Mouse (Mus musculus) brown adipose tissue, adult 24 weeks (tissue): ENCODE results near the gene Pigo. TPM values are rescaled to one million over a fixed set of nuclear protein-coding genes. Genes with fewer than 3 reads are reported as not detected.

ENCODE experiments used
- H3K27ac ChIP-seq: fragments of 200-500 bp; replicated peaks from 2 replicates; pipeline ENCODE4 v1.5.1; 2012; ENCODE audit warnings: low read depth, mild to moderate bottlenecking, low read length
- H3K4me1 ChIP-seq: fragments of 200-500 bp; 2 replicates; pipeline ENCODE4 v1.6.1; 2012; ENCODE audit warnings: low read length, mixed read lengths; ENCODE audit not compliant: control insufficient read depth, insufficient read depth, insufficient read length
- H3K4me3 ChIP-seq: fragments of 200-500 bp; 2 replicates; pipeline ENCODE4 v1.5.1; 2012; ENCODE audit warnings: low read depth, mild to moderate bottlenecking, low read length, moderate library complexity; ENCODE audit not compliant: insufficient read depth
- polyA plus RNA-seq: library from polyadenylated mRNA; stranded (reverse); fragments of >200 nt; gene quantifications from 2 replicates; pipeline ENCODE4 v1.2.4, GENCODE M21; 2012; ENCODE audit not compliant: missing spikeins, insufficient read depth, insufficient read length

Pigo gene
- polyA plus RNA-seq = 11.1 and 12.4 TPM in 2 replicates

DNA sequence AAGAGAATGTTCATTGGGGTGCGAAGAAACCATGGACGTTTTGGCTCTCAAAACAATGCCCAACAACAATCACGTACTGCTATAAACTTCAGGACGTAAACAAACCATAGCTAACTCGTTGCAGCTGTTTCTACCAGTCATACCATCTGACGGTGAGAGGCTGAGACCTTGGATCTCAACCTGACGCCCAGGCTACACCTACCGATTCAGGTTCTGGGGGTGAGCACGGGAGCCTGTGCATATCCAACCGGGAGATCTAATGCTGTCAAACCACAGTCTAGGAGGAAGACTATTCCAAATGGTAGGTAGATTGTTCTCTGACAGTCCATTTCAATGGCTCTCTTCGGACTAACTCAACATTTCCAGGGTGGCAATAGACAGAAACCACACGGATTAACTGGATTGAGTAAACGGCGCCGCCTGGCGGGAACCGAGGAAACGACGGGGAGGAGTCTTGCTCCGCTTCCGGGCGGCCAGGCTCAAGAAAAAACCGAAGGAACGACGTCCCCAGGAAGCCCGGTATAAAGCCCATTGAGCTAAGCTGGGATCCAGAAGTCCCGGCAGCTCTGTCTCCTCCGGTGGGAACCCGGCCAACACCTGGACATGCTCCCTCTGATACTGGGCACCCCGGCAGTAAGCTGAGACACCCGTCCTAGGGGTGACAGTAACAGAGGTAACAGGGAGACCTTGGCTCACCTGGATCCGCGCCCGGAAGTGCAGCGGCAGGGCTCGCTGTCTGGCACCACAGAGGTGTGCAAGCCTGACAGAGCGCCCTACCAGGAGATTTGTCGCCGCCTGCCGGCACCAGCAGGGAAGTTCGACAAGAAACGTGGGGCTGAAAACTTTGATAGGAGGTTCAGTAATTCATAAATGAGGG, at the start of gene Pigo:
TSS of gene Pigo (minus strand) at position 736 of the 877 bp plus-strand sequence.
- Histone ChIP-seq H3K4me3 (peak within 1 kb of the TSS; percentile 89), H3K4me1 (peaks cover 6% of the 10 kb centered on the region; the same call in 1 of the 2 replicates), H3K27ac (peak within 1 kb of the TSS; percentile 92)

DNA sequence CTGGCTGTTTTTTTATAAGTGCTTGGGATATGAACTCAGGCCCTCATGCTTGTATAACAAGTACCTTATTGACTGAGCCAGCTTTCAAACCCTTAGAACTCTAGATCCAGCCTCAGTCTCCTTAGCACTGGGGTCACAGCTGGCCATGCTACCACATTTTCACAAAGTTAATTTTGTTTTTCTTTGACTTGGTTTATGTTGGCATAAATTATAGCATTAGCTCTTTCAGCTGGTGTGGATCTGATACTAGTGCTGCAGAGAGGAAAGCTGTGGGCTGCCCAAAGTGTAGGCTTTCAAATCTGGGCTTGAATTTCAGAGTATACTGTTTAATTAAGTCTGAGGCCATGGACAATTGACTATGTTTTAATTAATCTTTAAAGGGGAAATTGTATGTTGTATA, 49.3 kb upstream of the Pigo start:
- H3K27ac ChIP-seq = no peak overlapping the region
- H3K4me3 ChIP-seq = no peak overlapping the region
- no peaks in the 10 kb centered on the region for H3K4me1 ChIP-seq

DNA sequence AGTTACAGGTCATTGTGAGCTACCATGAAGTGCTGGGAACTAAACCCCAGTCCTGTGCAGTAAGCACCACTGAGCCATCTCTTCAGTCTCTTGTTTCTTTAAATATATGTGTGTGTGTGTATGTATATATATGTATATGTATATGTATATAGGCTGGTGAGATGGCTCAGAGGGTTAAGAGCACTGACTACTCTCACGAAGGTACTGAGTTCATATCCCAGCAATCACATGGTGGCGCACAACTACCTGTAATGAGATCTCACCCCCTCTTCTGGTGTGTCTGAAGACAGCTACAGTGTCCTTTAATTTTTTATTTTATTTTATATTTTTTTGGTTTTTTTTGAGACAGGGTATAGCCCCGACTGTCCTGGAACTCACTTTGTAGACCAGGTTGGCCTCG, 39.9 kb upstream of the Pigo start:
- Histone ChIP-seq H3K27ac (no peak overlapping the region), H3K4me1 (no peaks in the 10 kb centered on the region), H3K4me3 (no peak overlapping the region)

DNA sequence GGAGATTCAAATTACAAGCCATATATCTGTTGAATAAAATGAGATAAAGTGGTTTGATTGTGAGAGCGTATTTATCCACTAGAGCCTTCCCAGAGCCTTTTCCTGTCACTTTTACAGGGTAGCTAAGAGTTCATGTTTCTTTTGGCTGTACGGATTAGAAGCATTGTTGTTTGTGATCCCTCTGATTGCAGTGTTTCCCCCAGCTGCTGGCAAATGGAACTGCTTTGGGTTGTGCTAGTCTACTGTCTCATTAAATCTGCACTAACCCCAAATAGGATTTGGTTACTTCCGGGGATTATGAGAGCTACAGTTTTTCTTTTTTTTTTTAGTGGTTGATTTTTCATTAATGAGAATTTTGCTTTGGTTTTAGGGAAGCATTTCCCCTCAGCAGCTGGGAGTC, 34.7 kb upstream of the Pigo start:
- Histone ChIP-seq H3K4me3 (no peak overlapping the region), H3K27ac (no peak overlapping the region), H3K4me1 (no peaks in the 10 kb centered on the region)

DNA sequence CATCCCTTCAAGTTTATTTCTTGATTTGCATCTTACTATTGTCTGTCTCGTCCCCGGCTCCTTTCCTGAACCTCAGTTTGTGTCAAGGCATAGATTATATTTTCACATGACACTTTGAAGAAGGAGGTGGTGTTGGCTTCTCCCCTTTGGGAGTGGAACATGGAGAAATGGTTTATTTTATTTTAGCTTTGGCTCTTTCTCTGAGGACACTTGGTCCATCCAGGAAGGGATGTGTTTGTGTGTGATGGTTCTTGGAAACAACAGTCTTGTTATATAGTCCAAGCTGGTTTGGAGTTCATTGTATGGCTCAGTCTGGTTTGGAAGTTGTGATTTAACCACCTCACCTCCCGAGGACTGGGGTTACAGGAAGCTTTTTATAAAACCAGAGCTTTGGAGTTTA, 34.1 kb upstream of the Pigo start:
- Histone ChIP-seq H3K4me1 (no peaks in the 10 kb centered on the region), H3K4me3 (peak overlapping the region; percentile 79), H3K27ac (no peak overlapping the region)

DNA sequence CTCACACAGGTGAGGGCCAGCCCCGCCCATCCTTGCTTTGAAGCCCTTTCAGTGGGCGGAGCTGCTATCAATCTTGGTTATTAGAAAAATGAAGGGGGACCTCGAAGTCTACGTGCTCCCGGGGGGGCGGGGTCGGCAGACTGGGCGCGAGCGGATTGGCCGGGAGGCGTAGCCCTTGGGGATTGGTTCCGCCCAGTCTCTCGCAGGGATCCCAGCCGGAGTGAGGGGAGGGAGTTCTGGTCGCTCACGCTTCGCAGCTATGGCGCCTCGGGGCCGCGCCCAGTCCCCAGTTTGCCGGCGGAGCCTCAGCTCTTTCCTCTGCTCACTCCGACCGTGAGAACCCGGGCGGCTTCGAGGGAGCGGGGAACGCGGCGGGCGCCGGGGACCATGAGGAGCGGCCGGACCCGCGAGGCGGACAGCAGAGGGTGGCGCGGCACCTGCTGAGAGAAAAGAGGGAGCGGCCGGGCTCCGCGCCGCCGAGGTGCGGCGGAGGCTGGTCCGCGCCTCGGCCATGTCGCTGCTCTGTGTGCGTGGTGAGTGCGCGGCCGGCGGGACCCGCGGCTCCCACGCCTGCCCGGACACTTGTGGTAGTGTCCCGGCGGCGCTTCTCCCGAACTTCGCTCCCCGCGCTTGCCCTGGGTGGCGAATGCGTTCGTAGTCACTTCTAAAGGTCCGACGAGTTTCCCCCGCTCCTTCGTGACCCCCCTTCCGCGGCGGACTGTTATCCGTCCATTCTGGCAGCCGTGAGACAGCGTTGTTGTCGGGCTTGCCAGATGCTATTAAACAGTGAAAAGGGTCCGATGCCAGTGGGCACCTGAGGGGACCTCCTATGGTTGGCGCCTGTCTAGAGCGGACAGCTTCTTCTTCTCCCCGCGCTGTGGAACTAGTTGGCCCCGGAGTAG, 33.4 kb upstream of the Pigo start, which contains the start of gene Unc13b:
TSS of gene Unc13b (plus strand) at position 201 of the 902 bp plus-strand sequence.
- H3K27ac ChIP-seq = peak within 1 kb of the TSS; percentile 40; the same call in 1 of the 2 replicates
- no peaks in the 10 kb centered on the region for H3K4me1 ChIP-seq

DNA sequence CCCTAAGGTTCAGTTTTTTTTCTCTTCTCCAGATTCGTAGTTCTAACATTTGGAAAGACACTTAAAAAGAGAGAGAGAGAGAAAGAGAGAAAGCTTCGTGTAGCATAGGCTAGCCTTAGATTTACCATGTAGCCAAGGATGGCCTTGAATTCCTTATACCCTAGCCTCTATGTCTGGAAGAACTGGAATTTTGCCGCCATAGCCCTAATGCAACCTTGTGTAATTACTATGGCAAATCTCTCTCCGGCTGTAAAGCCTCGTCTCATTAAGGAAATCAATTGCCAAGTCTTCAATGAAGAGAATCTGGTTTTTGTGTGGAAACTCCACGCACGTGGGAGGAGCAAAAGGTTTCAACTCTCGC, 32.8 kb upstream of the Pigo start:
- Histone ChIP-seq H3K4me1 (no peaks in the 10 kb centered on the region), H3K4me3 (peak overlapping the region; percentile 79), H3K27ac (no peak overlapping the region)

More for the DNA sequence above, 33.4 kb upstream of the Pigo start, which contains the start of gene Unc13b:
- H3K4me3 ChIP-seq = peak within 1 kb of the TSS; percentile 79

DNA sequence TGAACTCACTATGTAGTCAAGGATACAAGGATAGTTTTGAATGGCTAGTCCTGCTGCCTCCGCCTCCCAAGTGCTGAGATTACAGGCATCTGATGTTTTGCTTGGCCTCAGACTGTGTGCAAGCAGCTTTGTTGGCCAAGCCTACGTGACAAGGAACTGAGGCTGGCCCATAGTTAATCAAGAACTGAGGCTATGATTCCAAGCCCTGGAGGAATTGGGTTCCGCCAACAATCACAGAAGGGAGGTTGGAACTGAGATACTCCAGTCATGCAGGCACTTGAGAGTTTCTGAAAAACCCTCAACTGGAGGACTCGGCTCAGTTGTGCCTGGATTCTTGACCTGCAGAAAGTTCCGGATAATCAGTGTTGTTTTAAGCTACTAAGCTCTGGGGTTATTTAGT, 32.0 kb upstream of the Pigo start:
- no peak overlapping the region for H3K4me3 ChIP-seq
- H3K4me1 ChIP-seq = no peaks in the 10 kb centered on the region
- no peak overlapping the region for H3K27ac ChIP-seq

DNA sequence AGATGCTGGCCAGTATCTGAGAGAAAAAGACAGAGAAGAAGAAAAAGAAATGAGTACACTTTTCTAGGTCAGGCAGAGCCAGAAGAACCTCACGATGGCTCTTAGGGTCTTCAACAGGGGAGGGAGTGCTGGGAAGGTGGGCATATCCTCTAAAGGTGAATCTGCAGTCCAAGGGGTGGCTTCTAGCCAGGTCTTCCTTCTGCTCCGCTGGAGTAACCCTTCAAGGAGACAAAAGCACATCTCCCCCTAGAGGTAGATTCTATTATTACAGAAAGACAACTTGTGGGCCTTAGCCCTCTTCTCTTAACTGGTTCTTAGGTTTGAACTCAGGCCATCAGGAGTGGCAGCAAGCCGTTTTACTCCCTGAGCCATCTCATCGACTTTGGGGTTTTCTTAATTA, 27.0 kb upstream of the Pigo start:
- Histone ChIP-seq H3K27ac (no peak overlapping the region), H3K4me3 (no peak overlapping the region), H3K4me1 (no peaks in the 10 kb centered on the region)

DNA sequence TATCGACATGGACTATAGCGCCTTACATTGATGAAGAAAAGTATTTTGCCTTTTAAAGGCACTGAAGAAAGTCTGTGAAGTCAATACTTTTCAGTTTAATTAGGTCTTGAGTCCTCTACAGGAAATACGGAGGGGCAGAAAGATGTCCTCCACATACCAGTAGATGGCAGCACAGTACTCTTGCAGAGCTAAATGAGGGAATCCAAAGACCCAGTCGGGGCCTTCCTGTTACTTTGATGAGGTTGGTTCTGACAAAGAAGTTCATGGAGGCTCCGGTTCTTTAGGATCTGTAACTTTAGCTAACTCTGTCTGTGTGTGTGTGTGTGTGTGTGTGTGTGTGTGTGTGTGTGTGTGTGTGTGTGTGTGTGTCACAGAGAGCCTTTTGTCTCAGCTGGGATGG, 21.6 kb upstream of the Pigo start:
- no peak overlapping the region for H3K4me3 ChIP-seq
- peaks cover 10% of the 10 kb centered on the region for H3K4me1 ChIP-seq
- no peak overlapping the region for H3K27ac ChIP-seq

DNA sequence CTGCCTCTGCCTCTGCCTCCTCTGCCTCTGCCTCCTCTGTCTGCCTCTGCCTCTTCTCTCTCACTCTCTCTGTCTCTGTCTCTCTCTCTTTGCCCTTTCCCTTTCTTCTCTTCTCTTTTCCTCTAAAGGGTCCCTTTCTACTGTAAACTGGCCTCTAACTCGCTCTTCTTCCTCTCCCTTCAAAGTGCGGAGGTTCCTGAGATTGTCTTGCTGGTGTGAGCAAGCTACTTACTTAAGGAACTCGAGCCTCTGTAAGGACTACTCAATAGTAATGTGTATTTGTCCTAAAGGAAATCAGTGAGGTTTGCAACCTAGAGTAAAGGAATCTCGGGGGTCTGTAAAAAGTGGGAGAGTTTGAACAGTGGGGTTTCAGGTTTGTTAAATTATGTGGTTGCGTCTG, 21.0 kb upstream of the Pigo start:
- peaks cover 10% of the 10 kb centered on the region for H3K4me1 ChIP-seq
- H3K4me3 ChIP-seq = peak overlapping the region; percentile 44
- H3K27ac ChIP-seq = peak overlapping the region; percentile 88

DNA sequence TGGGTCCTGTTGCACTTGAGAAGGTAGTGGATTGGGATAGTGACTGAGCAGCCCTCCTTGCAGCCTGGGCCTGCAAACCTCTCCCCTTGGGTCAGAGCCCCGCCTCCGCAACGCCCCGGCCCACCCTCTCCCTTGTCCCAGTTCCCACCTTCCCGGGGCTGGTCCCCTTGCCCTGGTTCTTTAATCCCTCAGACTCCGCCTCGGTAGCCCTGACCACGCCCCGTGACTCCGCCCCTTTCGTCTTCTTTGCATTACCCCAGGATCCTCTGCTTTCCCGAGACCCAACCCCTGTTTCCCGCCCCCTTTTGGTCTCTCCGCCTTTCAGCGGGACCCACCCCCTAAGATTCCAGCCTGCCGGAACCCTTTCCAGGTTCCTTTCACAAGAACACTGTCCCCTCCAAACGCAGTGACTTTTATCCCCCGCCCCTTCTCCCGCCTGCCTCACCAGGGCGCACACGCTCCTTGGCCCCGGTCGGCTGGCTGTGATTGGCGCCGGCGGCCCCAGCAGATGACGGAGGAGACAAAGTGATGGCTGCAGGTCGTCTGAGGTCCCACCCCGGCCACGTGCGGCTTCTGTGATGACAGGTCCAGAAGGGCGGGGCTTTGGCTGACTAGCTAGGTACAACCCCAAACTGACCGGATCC, 20.2 kb upstream of the Pigo start, which contains the start of gene Fam214b:
TSS of gene Fam214b (minus strand) at position 562 of the 644 bp plus-strand sequence.
- peaks cover 10% of the 10 kb centered on the region for H3K4me1 ChIP-seq
- peak within 1 kb of the TSS; percentile 60 for H3K4me3 ChIP-seq
- peak within 1 kb of the TSS; percentile 97 for H3K27ac ChIP-seq

DNA sequence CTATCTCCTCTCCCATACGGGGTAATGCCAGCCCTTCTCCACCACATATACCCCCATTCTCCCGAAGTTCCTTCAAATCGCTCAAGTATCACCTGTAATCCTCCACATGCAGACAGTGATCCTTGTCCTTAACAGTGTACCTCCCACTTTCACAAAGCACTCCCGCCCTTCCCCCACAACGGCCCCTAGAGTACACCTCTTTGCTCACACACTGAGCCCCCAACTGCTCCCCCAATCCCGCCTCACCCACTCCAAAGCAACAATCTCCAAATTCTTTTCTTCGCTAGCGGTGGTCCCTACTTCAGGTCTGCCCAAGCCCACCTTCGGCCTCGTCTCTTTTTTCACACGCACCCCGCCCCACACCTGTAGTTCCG, 19.7 kb upstream of the Pigo start:
- H3K4me1 ChIP-seq = peaks cover 10% of the 10 kb centered on the region
- H3K4me3 ChIP-seq = peak overlapping the region; percentile 60
- H3K27ac ChIP-seq = peak overlapping the region; percentile 97

DNA sequence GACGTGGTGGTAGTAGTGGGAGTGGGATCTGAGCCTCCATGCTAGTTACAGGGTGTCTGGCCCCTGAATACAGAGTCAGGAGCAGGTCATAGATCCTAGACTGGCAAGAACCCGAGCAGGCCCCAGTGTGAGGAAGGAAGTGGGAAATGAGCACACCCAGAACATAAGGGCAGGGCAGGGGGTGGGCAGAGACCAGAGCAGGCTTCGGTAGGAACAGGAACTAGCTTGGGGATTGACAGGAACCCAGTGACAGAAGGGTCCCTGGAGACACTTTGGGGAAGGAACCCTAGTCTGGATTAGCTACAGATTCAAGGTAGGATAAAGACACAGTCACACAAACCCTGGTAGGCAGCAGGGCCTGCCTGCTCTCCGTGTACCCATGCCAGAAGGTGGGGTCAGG, 19.1 kb upstream of the Pigo start:
- Histone ChIP-seq H3K27ac (peak overlapping the region; percentile 97), H3K4me1 (peaks cover 10% of the 10 kb centered on the region), H3K4me3 (peak overlapping the region; percentile 60)
